ENCODE assay signal across 18 mouse cellular contexts in the genomic region with DNA sequence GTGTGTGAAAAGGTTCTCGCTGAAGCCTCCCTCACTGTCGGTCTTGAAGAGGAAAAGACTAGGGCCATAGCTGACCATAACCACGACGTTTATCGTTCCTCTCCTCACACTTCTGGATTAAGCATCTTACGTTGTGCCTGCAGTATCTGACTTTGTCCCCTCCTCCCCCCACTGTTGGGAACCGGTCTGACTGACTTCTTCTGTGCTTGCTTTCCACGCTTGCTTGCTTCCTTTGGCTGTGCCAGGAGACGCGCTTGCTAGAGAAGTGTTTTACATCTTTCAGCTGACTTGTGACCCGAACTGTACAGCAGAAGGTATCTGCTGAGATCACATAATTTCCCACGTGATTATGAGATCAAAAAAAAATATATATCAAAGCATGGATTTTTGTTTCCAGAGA. TPM values are rescaled to one million over a fixed set of nuclear protein-coding genes. Genes with fewer than 3 reads are reported as not detected.
"Had no signal": no experiment of that assay in that cellular context is flagged by ENCODE, and none has a peak within 500 bp of the region (broad histone marks: within the 10 kb centered on the region; RNA-seq: fewer than 3 reads in every experiment).

No protein-coding gene starts in this region.

- H3K4me3 ChIP-seq: intestine, embryonic 15.5 days; left cerebral cortex, adult 2 months; limb, embryonic 10.5 days; liver, embryonic 15.5 days; megakaryocyte, embryonic 14.5 days; midbrain, embryonic 15.5 days; neural tube, embryonic 12.5 days had no signal

- H3K9ac ChIP-seq: intestine, embryonic 15.5 days; liver, embryonic 15.5 days; midbrain, embryonic 15.5 days; neural tube, embryonic 12.5 days had no signal

- H3K4me2 ChIP-seq: intestine, embryonic 15.5 days; liver, embryonic 11.5 days; liver, embryonic 15.5 days; midbrain, embryonic 11.5 days; midbrain, embryonic 15.5 days; neural tube, embryonic 12.5 days had no signal

- H3K4me1 ChIP-seq: intestine, embryonic 15.5 days; limb, embryonic 10.5 days; liver, embryonic 15.5 days; megakaryocyte, embryonic 14.5 days; midbrain, embryonic 15.5 days; neural tube, embryonic 12.5 days had no signal

- DNase-seq: lung, adult 2 months; lung, postnatal 4 days; retina, postnatal 1 day; right cerebral cortex, postnatal 4 days; spleen, adult 18-20 months; thymus, adult 18-20 months; thymus, postnatal 14 days had no signal

- H3K9me3 ChIP-seq: intestine, embryonic 15.5 days; limb, embryonic 10.5 days; liver, embryonic 15.5 days; midbrain, embryonic 15.5 days; neural tube, embryonic 12.5 days had no signal

- ATAC-seq: intestine, embryonic 15.5 days; lung, postnatal 0 days; midbrain, embryonic 15.5 days had no signal

- H3K27me3 ChIP-seq: intestine, embryonic 15.5 days; liver, embryonic 15.5 days; megakaryocyte, embryonic 14.5 days; midbrain, embryonic 15.5 days; neural tube, embryonic 12.5 days had no signal

- H3K27ac ChIP-seq: intestine, embryonic 15.5 days; left cerebral cortex, adult 2 months; limb, embryonic 10.5 days; liver, embryonic 15.5 days; midbrain, embryonic 15.5 days; neural tube, embryonic 12.5 days had no signal

RNA-seq across cellular contexts. Expression of gene Mtnr1a, which starts 57.2 kb away (rescaled TPM):
- polyA plus RNA-seq: liver, embryonic 11.5 days; liver, embryonic 15.5 days; lung, adult 2 months; lung, postnatal 0 days; stomach, embryonic 14.5 days had no signal
